Mouse (Mus musculus): ENCODE data around the gene Akap14. TPM values are rescaled to one million over a fixed set of nuclear protein-coding genes. Genes with fewer than 3 reads are reported as not detected.

Akap14 gene
- polyA plus RNA-seq, 1 experiment from 2014 or later = not detected

DNA sequence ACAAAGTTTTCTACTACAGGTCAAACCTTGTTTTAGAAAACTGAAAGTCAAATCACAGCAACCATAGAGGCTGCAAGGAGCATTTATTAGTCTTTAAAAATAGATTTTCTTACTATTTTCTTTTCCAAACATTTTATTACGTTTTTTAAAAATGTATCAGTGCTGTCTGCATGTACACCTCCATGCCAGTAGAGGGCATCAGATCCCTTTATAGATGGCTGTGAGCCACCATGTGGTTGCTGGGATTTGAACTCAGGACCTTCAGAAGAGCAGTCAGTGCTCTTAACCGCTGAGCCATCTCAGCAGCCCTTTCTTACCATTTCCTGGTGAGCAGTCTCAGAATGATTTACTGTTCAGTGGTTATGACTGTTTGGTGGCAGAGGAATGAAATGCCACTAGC is 64.8 kb downstream of the Akap14 start:
- TF ChIP-seq CTCF (IDR thresholded peaks at IDR 0.05) = peak; percentile 56
- DNase-seq (ENCODE audit: low read depth, low spot score) (no peak), ATAC-seq (no peak)
- ChIA-PET CTCF (no interaction called here), POLR2A (no interaction called here)
- H3K27me3 ChIP-seq = peaks cover 18% of the 10 kb centered on the region
- in situ Hi-C loops (cut with MboI; ENCODE audit: low pct_unique_long_range_greater_than_20kb) = no loop called here

Other genes starting within 250 kb of the Akap14 start
- 10.8 TPM for gene Sept6, start 177.0 kb downstream of the Akap14 start, polyA plus RNA-seq (2021)
- not detected for gene Sowahd, start 120.0 kb downstream of the Akap14 start, polyA plus RNA-seq (2021)
- 1,195 TPM for gene Rpl39, start 83.4 kb downstream of the Akap14 start, polyA plus RNA-seq (2021)
- 36.6 TPM for gene Upf3b, start 58.5 kb downstream of the Akap14 start, polyA plus RNA-seq (2021)
- 16.7 TPM for gene Nkap, start 42.0 kb downstream of the Akap14 start, polyA plus RNA-seq (2021)
- gene Ndufa1, start 22.3 kb upstream of the Akap14 start, polyA plus RNA-seq (2021) = 448 TPM
- 8.9 TPM for gene Rnf113a1, start 22.4 kb upstream of the Akap14 start, polyA plus RNA-seq (2021)
- gene Gm9, start 42.2 kb upstream of the Akap14 start, polyA plus RNA-seq (2021) = not detected
- not detected for gene Rhox1, start 53.4 kb upstream of the Akap14 start, polyA plus RNA-seq (2021)
- gene Rhox2a, start 76.1 kb upstream of the Akap14 start, polyA plus RNA-seq (2021) = not detected
- not detected for gene Rhox3a, start 81.1 kb upstream of the Akap14 start, polyA plus RNA-seq (2021)
- not detected for gene Rhox4a, start 96.5 kb upstream of the Akap14 start, polyA plus RNA-seq (2021)
- gene Rhox3a2, start 211.2 kb upstream of the Akap14 start, polyA plus RNA-seq (2021) = not detected
- not detected for gene Rhox4a2, start 222.0 kb upstream of the Akap14 start, polyA plus RNA-seq (2021)
- gene Rhox2b, start 243.2 kb upstream of the Akap14 start, polyA plus RNA-seq (2021) = not detected

Data from Patski (cell line).